Mouse (Mus musculus): Measurements from ENCODE around the gene Bicd1. TPM values are rescaled to one million over a fixed set of nuclear protein-coding genes. Genes with fewer than 3 reads are reported as not detected.
"Not testable (repeated sequence)": the region's sequence is repeated elsewhere in the genome, so short reads cannot be mapped to it uniquely, and the experiment has no call there.

Bicd1 gene
- polyA plus RNA-seq, 1 experiment from 2014 or later = 7.7 TPM

DNA sequence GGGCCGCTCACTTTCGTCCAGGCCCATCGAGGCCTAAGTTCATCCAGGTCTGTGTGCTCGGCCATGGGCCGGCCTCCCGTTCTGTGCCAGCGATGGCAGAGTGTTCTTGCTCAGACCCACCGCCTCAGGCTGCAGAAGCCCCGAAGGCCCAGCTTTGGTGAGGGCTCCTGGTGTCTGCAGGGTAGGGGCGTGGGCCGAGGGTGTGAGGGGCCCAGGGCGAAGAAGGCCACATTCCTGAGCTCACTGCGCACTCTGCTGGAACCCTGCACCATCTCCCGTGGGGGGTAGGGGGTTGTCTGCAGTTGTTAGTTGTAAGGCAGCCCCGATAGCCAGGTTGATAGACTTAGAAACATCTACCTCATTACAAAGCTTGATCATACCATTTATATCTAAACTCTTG is 62.8 kb downstream of the Bicd1 start:
- 67% methylated on average over 15 of the region's 15 CpGs for WGBS (ENCODE audit: insufficient replicate concordance)
- no peaks in the 10 kb centered on the region for H3K9me3 ChIP-seq (replicated peaks; ENCODE audit: control insufficient read depth, low read length)
- H3K27me3 ChIP-seq (ENCODE audit: control insufficient read depth, insufficient read depth, low read length) = no peaks in the 10 kb centered on the region
- H3K36me3 ChIP-seq (ENCODE audit: control insufficient read depth, insufficient read depth, low read length) = no peaks in the 10 kb centered on the region
- H3K4me1 ChIP-seq (ENCODE audit: control insufficient read depth, insufficient read depth, low read length) = no peaks in the 10 kb centered on the region
- no peak overlapping the region for H3K27ac ChIP-seq (ENCODE audit: low read depth, low read length)
- H3K4me2 ChIP-seq = no peak overlapping the region
- H3K4me3 ChIP-seq (ENCODE audit: low read depth, low read length) = no peak overlapping the region
- H3K9ac ChIP-seq (ENCODE audit: low read depth, low read length) = no peak overlapping the region
- ATAC-seq (replicated peaks; ENCODE audit: insufficient number of reproducible peaks, low FRiP score, low TSS enrichment) = no peak

DNA sequence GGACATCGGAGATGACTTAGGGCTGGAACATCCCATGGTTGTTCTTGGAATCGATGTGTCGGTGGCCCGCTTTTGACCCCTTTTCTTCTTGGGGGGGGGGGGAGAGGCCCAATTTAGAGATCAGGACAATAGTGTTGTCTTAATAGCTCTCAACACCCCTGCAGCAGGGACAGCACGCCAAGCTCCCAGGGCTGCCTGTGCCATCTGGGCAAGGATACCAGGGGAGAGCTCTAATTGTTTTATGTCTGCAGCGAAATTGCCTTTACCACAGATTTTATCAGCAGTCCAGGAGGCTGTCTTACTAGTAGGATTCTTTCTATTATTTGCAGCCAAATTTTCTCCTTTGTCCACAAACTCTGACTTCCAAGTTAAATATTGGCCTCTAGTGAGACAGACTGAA is 63.8 kb downstream of the Bicd1 start:
- H3K4me1 ChIP-seq (ENCODE audit: control insufficient read depth, insufficient read depth, low read length); H3K4me2 ChIP-seq; H3K36me3 ChIP-seq (ENCODE audit: control insufficient read depth, insufficient read depth, low read length); H3K9ac ChIP-seq (ENCODE audit: low read depth, low read length); H3K27ac ChIP-seq (ENCODE audit: low read depth, low read length); H3K4me3 ChIP-seq (ENCODE audit: low read depth, low read length); H3K27me3 ChIP-seq (ENCODE audit: control insufficient read depth, insufficient read depth, low read length); ATAC-seq (replicated peaks; ENCODE audit: insufficient number of reproducible peaks, low FRiP score, low TSS enrichment); H3K9me3 ChIP-seq (replicated peaks; ENCODE audit: control insufficient read depth, low read length): not testable (repeated sequence)
- 85% methylated on average over 6 of the region's 6 CpGs for WGBS (ENCODE audit: insufficient replicate concordance)

DNA sequence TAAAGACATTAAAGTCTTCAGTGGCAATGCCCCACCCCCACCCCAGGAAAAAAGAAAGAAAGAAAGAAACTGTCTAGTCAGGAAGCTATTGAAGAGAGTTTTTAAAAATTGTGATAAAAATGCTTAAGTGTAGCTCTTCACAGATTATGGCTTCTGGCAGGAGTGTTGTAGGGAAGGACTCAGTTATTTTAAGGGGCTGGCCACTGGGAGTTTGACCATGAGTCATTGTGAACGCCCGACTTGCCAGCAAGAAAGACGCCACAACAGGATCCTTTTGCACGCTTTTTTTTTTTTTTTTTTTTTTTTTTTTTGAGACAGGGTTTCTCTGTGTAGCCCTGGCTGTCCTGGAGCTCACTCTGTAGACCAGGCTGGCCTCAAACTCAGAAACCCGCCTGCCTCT is 73.2 kb downstream of the Bicd1 start:
- H3K4me1 ChIP-seq (ENCODE audit: control insufficient read depth, insufficient read depth, low read length); H3K9ac ChIP-seq (ENCODE audit: low read depth, low read length); H3K27me3 ChIP-seq (ENCODE audit: control insufficient read depth, insufficient read depth, low read length); ATAC-seq (replicated peaks; ENCODE audit: insufficient number of reproducible peaks, low FRiP score, low TSS enrichment); H3K36me3 ChIP-seq (ENCODE audit: control insufficient read depth, insufficient read depth, low read length); H3K4me3 ChIP-seq (ENCODE audit: low read depth, low read length); H3K4me2 ChIP-seq; H3K9me3 ChIP-seq (replicated peaks; ENCODE audit: control insufficient read depth, low read length); H3K27ac ChIP-seq (ENCODE audit: low read depth, low read length): not testable (repeated sequence)
- WGBS (ENCODE audit: insufficient replicate concordance) = 84% methylated on average over 5 of the region's 5 CpGs

DNA sequence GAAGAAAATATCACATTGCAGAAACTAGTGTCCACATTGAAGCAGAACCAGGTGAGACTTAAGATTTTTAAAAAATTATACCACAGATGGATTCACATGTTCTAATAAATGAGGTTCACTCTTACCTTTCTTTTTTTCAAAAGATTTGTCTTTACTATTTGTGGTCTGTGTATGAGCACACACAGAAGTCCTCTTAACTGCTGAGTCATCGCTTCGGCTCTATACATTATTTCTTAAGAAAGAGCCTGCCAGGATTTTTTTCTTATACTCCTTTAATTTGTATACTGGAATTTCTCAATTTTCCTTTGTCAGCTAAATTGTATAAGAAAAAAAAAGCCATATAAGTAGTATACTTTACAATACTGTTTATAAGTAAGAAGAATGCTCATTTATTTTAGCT is 86.0 kb downstream of the Bicd1 start:
- no peaks in the 10 kb centered on the region for H3K9me3 ChIP-seq (replicated peaks; ENCODE audit: control insufficient read depth, low read length)
- H3K27me3 ChIP-seq (ENCODE audit: control insufficient read depth, insufficient read depth, low read length) = no peaks in the 10 kb centered on the region
- no peak for ATAC-seq (replicated peaks; ENCODE audit: insufficient number of reproducible peaks, low FRiP score, low TSS enrichment)
- no peaks in the 10 kb centered on the region for H3K4me1 ChIP-seq (ENCODE audit: control insufficient read depth, insufficient read depth, low read length)
- H3K4me3 ChIP-seq (ENCODE audit: low read depth, low read length) = no peak overlapping the region
- 81% methylated on average over 2 of the region's 2 CpGs for WGBS (ENCODE audit: insufficient replicate concordance)
- no peak overlapping the region for H3K27ac ChIP-seq (ENCODE audit: low read depth, low read length)
- H3K36me3 ChIP-seq (ENCODE audit: control insufficient read depth, insufficient read depth, low read length) = no peaks in the 10 kb centered on the region
- no peak overlapping the region for H3K4me2 ChIP-seq
- no peak overlapping the region for H3K9ac ChIP-seq (ENCODE audit: low read depth, low read length)

DNA sequence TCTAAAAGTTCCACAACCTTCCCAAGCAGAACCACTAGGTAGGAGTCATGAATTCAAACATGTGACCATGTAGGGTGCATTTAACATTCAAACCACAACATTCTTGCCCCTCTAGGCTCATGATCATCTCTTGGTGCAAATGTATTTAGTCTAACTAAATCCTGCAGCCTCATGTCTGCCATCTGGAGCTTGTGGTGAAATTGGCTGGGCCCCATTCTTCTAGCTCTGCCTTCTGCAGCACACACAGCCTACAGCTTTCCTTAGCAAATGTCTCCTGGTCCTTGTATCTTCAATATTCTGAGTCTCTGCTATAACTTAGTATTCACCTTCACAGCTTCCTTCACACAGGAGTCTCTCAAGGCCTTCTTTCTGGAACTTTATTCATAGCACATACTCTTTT is 87.2 kb downstream of the Bicd1 start:
- Histone ChIP-seq H3K9ac (ENCODE audit: low read depth, low read length) (no peak overlapping the region), H3K27me3 (ENCODE audit: control insufficient read depth, insufficient read depth, low read length) (no peaks in the 10 kb centered on the region), H3K4me2 (no peak overlapping the region), H3K36me3 (ENCODE audit: control insufficient read depth, insufficient read depth, low read length) (no peaks in the 10 kb centered on the region), H3K27ac (ENCODE audit: low read depth, low read length) (no peak overlapping the region), H3K4me1 (ENCODE audit: control insufficient read depth, insufficient read depth, low read length) (no peaks in the 10 kb centered on the region), H3K9me3 (replicated peaks; ENCODE audit: control insufficient read depth, low read length) (no peaks in the 10 kb centered on the region), H3K4me3 (ENCODE audit: low read depth, low read length) (no peak overlapping the region)
- no peak for ATAC-seq (replicated peaks; ENCODE audit: insufficient number of reproducible peaks, low FRiP score, low TSS enrichment)

DNA sequence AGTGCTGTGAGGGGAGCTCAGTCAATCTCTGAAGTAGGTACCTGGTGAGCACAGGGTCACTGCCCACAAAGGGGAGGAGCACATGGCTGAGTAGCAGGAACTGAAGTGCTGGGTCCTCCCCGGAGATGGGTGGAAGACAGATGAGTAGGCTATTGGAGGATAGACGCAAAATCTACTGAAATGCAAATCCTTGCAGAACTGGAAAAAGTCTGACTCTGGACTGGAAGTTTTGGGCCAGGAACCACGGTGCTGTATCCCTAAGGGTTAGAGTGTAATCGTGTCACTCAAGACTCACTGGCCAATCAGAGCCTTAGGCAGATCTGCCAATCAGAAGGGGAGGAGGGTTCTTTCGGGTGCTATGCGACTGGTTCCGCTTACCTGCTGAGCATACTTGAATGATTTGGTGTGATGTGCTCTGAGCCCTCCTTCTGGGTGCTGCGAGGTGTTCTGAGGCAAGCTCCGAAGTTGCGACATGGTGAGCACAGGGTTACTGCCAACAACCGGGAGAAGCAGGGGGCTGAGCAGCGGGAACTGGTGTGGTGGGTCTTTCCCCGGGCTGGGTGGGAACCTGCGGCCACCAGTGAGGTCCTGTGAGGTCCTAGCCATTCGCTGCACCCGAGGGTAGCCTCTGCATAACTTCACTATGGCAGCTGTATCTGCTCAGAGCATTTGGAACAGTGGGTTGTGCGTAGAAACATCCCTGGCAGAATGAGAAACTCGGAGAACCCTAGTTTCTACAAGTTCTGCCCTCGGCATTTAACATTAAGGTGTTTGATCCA is 157.2 kb downstream of the Bicd1 start:
- Histone ChIP-seq H3K36me3 (ENCODE audit: control insufficient read depth, insufficient read depth, low read length) (no peaks in the 10 kb centered on the region), H3K4me1 (ENCODE audit: control insufficient read depth, insufficient read depth, low read length) (no peaks in the 10 kb centered on the region), H3K9ac (ENCODE audit: low read depth, low read length) (peak overlapping the region; percentile 57), H3K27me3 (ENCODE audit: control insufficient read depth, insufficient read depth, low read length) (no peaks in the 10 kb centered on the region), H3K9me3 (replicated peaks; ENCODE audit: control insufficient read depth, low read length) (no peaks in the 10 kb centered on the region), H3K4me2 (peak overlapping the region; percentile 85), H3K27ac (ENCODE audit: low read depth, low read length) (no peak overlapping the region), H3K4me3 (ENCODE audit: low read depth, low read length) (peak overlapping the region; percentile 67)
- 2% methylated on average over 19 of the region's 19 CpGs for WGBS (ENCODE audit: insufficient replicate concordance)
- ATAC-seq (replicated peaks; ENCODE audit: insufficient number of reproducible peaks, low FRiP score, low TSS enrichment) = peak; percentile 96

DNA sequence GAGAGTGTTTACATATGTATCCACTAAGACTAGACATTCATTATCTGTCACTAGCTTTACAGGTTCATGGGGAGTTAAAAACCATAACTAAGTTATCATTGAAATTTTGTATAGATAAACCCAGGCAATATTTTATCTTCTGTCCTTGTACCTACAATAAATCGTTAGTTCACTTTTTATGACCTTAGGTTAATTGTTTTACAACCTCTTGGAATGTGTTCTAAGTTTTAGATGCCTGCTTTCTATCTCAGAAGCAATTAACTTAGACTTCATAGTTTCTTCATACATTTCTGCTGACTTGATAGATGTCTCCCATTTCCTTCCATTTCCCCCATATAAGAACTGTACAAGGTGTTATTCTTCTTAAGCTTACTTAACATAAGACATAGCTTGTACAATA is 158.5 kb downstream of the Bicd1 start:
- no peaks in the 10 kb centered on the region for H3K27me3 ChIP-seq (ENCODE audit: control insufficient read depth, insufficient read depth, low read length)
- no peak for ATAC-seq (replicated peaks; ENCODE audit: insufficient number of reproducible peaks, low FRiP score, low TSS enrichment)
- H3K4me2 ChIP-seq = no peak overlapping the region
- H3K27ac ChIP-seq (ENCODE audit: low read depth, low read length) = no peak overlapping the region
- H3K9ac ChIP-seq (ENCODE audit: low read depth, low read length) = no peak overlapping the region
- H3K9me3 ChIP-seq (replicated peaks; ENCODE audit: control insufficient read depth, low read length) = no peaks in the 10 kb centered on the region
- WGBS (ENCODE audit: insufficient replicate concordance) = 78% methylated on average over 1 of the region's 1 CpGs
- no peaks in the 10 kb centered on the region for H3K4me1 ChIP-seq (ENCODE audit: control insufficient read depth, insufficient read depth, low read length)
- H3K4me3 ChIP-seq (ENCODE audit: low read depth, low read length) = no peak overlapping the region
- H3K36me3 ChIP-seq (ENCODE audit: control insufficient read depth, insufficient read depth, low read length) = no peaks in the 10 kb centered on the region

DNA sequence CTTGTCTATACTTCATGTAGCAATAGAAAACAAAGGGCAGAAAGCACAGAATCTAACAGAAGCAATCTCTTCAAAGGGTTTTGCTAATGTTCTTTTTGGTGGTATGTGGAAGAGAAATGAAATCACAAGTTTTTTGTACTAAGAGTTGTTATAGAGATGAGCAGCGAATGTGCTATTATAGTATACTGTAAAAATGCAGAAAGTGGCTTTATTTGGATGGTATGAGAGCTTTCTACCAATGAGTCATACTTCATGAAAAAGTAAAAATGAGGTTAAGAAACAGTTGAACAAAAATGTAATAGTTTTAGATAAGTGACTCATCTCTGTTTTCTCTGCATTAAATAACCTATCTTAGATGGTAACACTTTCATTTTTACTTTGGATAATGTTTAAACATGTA is 165.6 kb downstream of the Bicd1 start:
- no peaks in the 10 kb centered on the region for H3K27me3 ChIP-seq (ENCODE audit: control insufficient read depth, insufficient read depth, low read length)
- WGBS (ENCODE audit: insufficient replicate concordance) = 84% methylated on average over 1 of the region's 1 CpGs
- H3K27ac ChIP-seq (ENCODE audit: low read depth, low read length) = no peak overlapping the region
- H3K36me3 ChIP-seq (ENCODE audit: control insufficient read depth, insufficient read depth, low read length) = no peaks in the 10 kb centered on the region
- no peaks in the 10 kb centered on the region for H3K4me1 ChIP-seq (ENCODE audit: control insufficient read depth, insufficient read depth, low read length)
- no peak overlapping the region for H3K9ac ChIP-seq (ENCODE audit: low read depth, low read length)
- H3K4me3 ChIP-seq (ENCODE audit: low read depth, low read length) = no peak overlapping the region
- H3K4me2 ChIP-seq = no peak overlapping the region
- H3K9me3 ChIP-seq (replicated peaks; ENCODE audit: control insufficient read depth, low read length) = no peaks in the 10 kb centered on the region
- no peak for ATAC-seq (replicated peaks; ENCODE audit: insufficient number of reproducible peaks, low FRiP score, low TSS enrichment)

DNA sequence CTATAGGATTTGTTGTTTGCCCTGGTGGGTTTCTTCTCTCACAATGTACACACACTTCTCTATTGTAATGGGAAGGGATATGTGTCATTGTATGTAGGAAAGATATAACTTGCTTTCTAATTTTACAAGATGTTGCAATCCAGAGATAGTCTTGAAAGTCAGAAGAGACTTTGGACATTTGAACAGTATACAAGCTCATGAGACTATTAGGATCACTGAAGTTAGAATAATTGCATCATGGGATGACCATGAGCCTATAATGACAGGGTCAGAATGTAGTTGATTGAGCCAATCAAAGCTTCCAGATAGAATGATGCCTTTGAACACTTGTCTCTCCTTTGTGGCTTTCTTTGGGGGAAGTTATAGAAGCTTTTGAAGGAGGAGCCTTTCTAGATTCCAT is 171.4 kb downstream of the Bicd1 start:
- Histone ChIP-seq H3K9me3 (replicated peaks; ENCODE audit: control insufficient read depth, low read length) (no peaks in the 10 kb centered on the region), H3K9ac (ENCODE audit: low read depth, low read length) (no peak overlapping the region)
- ATAC-seq (replicated peaks; ENCODE audit: insufficient number of reproducible peaks, low FRiP score, low TSS enrichment) = no peak

More for the DNA sequence above, 171.4 kb downstream of the Bicd1 start:
- Histone ChIP-seq H3K27me3 (ENCODE audit: control insufficient read depth, insufficient read depth, low read length) (no peaks in the 10 kb centered on the region), H3K4me1 (ENCODE audit: control insufficient read depth, insufficient read depth, low read length) (no peaks in the 10 kb centered on the region), H3K4me2 (no peak overlapping the region), H3K4me3 (ENCODE audit: low read depth, low read length) (no peak overlapping the region), H3K36me3 (ENCODE audit: control insufficient read depth, insufficient read depth, low read length) (no peaks in the 10 kb centered on the region), H3K27ac (ENCODE audit: low read depth, low read length) (no peak overlapping the region)
